36 mouse cellular contexts compared by ENCODE assay signal in genomic region chr2:163809704-163810103, GRCm38 (mm10). TPM values are rescaled to one million over a fixed set of nuclear protein-coding genes. Genes with fewer than 3 reads are reported as not detected.
DNase-seq lines count a peak whose midpoint lies in the region; ATAC-seq and TF ChIP-seq lines count a peak whose summit lies in the region.
"Had no signal": no experiment of that assay in that cellular context is flagged by ENCODE, and none has a peak within 500 bp of the region (broad histone marks: within the 10 kb centered on the region; RNA-seq: fewer than 3 reads in every experiment).

No protein-coding gene starts in this region.

- CTCF ChIA-PET in Patski (lab: Charles Lee): no interaction called here

- TF ChIP-seq POLR2A in heart, adult 2 months (IDR thresholded peaks at IDR 0.05; ENCODE audit: insufficient read depth, low read depth, low read length): no peak

- H3K9ac ChIP-seq in heart, adult 2 months (ENCODE audit: low read depth, low read length): no peak overlapping the region
- H3K9ac ChIP-seq in lung, embryonic 14.5 days: no peak overlapping the region
- H3K9ac ChIP-seq: embryonic facial prominence, embryonic 12.5 days; heart, embryonic 13.5 days; hindbrain, embryonic 15.5 days; kidney, embryonic 15.5 days; liver, embryonic 12.5 days; liver, postnatal 0 days; midbrain, embryonic 12.5 days; neural tube, embryonic 13.5 days; stomach, embryonic 15.5 days had no signal

- H3K27me3 ChIP-seq in heart, adult 2 months (ENCODE audit: control insufficient read depth, insufficient read depth, low read length): no peaks in the 10 kb centered on the region
- no peaks in the 10 kb centered on the region for H3K27me3 ChIP-seq in Patski
- H3K27me3 ChIP-seq in lung, embryonic 14.5 days (ENCODE audit: insufficient read depth, low read length): no peaks in the 10 kb centered on the region
- H3K27me3 ChIP-seq: embryonic facial prominence, embryonic 12.5 days; heart, embryonic 13.5 days; hindbrain, embryonic 15.5 days; kidney, embryonic 15.5 days; liver, embryonic 12.5 days; midbrain, embryonic 12.5 days; neural tube, embryonic 13.5 days; stomach, embryonic 15.5 days had no signal

- H3K36me3 ChIP-seq in heart, adult 2 months (ENCODE audit: control insufficient read depth, insufficient read depth, low read length): no peaks in the 10 kb centered on the region
- H3K36me3 ChIP-seq in lung, embryonic 14.5 days (ENCODE audit: insufficient read depth): no peaks in the 10 kb centered on the region
- H3K36me3 ChIP-seq: embryonic facial prominence, embryonic 12.5 days; heart, embryonic 13.5 days; hindbrain, embryonic 10.5 days; hindbrain, embryonic 15.5 days; kidney, embryonic 15.5 days; liver, embryonic 12.5 days; midbrain, embryonic 12.5 days; neural tube, embryonic 13.5 days; stomach, embryonic 15.5 days had no signal

- no peak for TF ChIP-seq CTCF in heart, adult 2 months (IDR thresholded peaks at IDR 0.05)
- no peak for TF ChIP-seq CTCF in Patski (IDR thresholded peaks at IDR 0.05)
- no peak for TF ChIP-seq CTCF in lung, embryonic 14.5 days (IDR thresholded peaks at IDR 0.05; ENCODE audit: low read depth)

- H3K4me2 ChIP-seq in lung, embryonic 14.5 days: no peak overlapping the region
- H3K4me2 ChIP-seq: embryonic facial prominence, embryonic 12.5 days; heart, embryonic 13.5 days; hindbrain, embryonic 15.5 days; kidney, embryonic 15.5 days; liver, embryonic 12.5 days; midbrain, embryonic 12.5 days; neural tube, embryonic 13.5 days; stomach, embryonic 15.5 days had no signal

- POLR2A ChIA-PET in Patski (lab: Charles Lee): no interaction called here

- DNase-seq in heart, adult 9 months (ENCODE audit: low spot score in 2 of 2): peak; percentile 21 to 58
- no peak for DNase-seq in heart, adult 2 months
- no peak for DNase-seq in Patski (ENCODE audit: low read depth, low spot score)
- peak; percentile 47 for DNase-seq in lung, embryonic 14.5 days
- peak; percentile 70 for DNase-seq in lung, postnatal 25 days (ENCODE audit: low spot score)
- DNase-seq in spleen, postnatal 10 days (ENCODE audit: low spot score in 2 of 2): no peak
- DNase-seq in cerebellum, adult 9-11 months: no peak
- DNase-seq: adrenal gland, adult 8-10 months; cerebellum, adult 8-10 months; embryo, embryonic 11 days; gastrocnemius, postnatal 14 days; heart, postnatal 10 days; kidney, adult 11 months; kidney, postnatal 25 days; left cerebral cortex, postnatal 4 days; liver, postnatal 0 days; thymus, postnatal 36 days had no signal

- no peak overlapping the region for H3K4me3 ChIP-seq in heart, adult 2 months
- H3K4me3 ChIP-seq in lung, embryonic 14.5 days (ENCODE audit: low read depth, low read length): no peak overlapping the region
- H3K4me3 ChIP-seq: embryonic facial prominence, embryonic 12.5 days; heart, embryonic 13.5 days; hindbrain, embryonic 10.5 days; hindbrain, embryonic 15.5 days; kidney, embryonic 15.5 days; liver, embryonic 12.5 days; midbrain, embryonic 12.5 days; neural tube, embryonic 13.5 days; stomach, embryonic 15.5 days had no signal

- intact Hi-C loops in heart, adult 2 months (cut with DNase I): no loop called here

- H3K79me2 ChIP-seq in heart, adult 2 months (replicated peaks; ENCODE audit: control insufficient read depth, insufficient read depth, low read length): no peaks in the 10 kb centered on the region

- H3K27ac ChIP-seq in heart, adult 2 months: no peak overlapping the region
- H3K27ac ChIP-seq in lung, embryonic 14.5 days (ENCODE audit: low read depth): no peak overlapping the region
- H3K27ac ChIP-seq: embryonic facial prominence, embryonic 12.5 days; heart, embryonic 13.5 days; hindbrain, embryonic 10.5 days; hindbrain, embryonic 15.5 days; kidney, embryonic 15.5 days; liver, embryonic 12.5 days; midbrain, embryonic 12.5 days; neural tube, embryonic 13.5 days; stomach, embryonic 15.5 days had no signal

- WGBS in heart, adult 2 months: 40% methylated on average over 7 of the region's 7 CpGs
- WGBS in lung, embryonic 14.5 days: 24% methylated on average over 7 of the region's 7 CpGs

- no peaks in the 10 kb centered on the region for H3K4me1 ChIP-seq in heart, adult 2 months (ENCODE audit: control insufficient read depth, insufficient read depth, low read length)
- no peaks in the 10 kb centered on the region for H3K4me1 ChIP-seq in lung, embryonic 14.5 days (ENCODE audit: insufficient read depth)
- H3K4me1 ChIP-seq: embryonic facial prominence, embryonic 12.5 days; hindbrain, embryonic 15.5 days; kidney, embryonic 15.5 days; midbrain, embryonic 12.5 days; stomach, embryonic 15.5 days had no signal

- TF ChIP-seq EP300 in heart, adult 2 months (IDR thresholded peaks at IDR 0.05; ENCODE audit: insufficient read depth, low read depth, low read length): no peak

- in situ Hi-C loops in Patski (cut with MboI; ENCODE audit: low pct_unique_long_range_greater_than_20kb): no loop called here

- ATAC-seq in Patski: peak; percentile 10
- ATAC-seq in lung, embryonic 14.5 days (ENCODE audit: insufficient read depth): no peak
- ATAC-seq: activated CD4-positive, CD25-positive, alpha-beta regulatory T cell, adult 4 months; CD4-positive, CD25-positive, alpha-beta regulatory T cell, adult 4 months; inflammation-experienced regulatory T-cells, adult 6 months; liver, embryonic 12.5 days; liver, postnatal 0 days had no signal

- no peaks in the 10 kb centered on the region for H3K9me3 ChIP-seq in lung, embryonic 14.5 days (ENCODE audit: low read depth, low read length)
- H3K9me3 ChIP-seq: embryonic facial prominence, embryonic 12.5 days; heart, embryonic 13.5 days; hindbrain, embryonic 10.5 days; hindbrain, embryonic 15.5 days; kidney, embryonic 15.5 days; liver, embryonic 12.5 days; midbrain, embryonic 12.5 days; neural tube, embryonic 13.5 days; stomach, embryonic 15.5 days had no signal

RNA-seq across cellular contexts. Expression of gene Ccn5, which starts 11.0 kb away (rescaled TPM):
- 1 to 10 TPM; 1.3 to 2.6 TPM for total RNA-seq in heart, adult 2 months (2021)
- polyA plus RNA-seq in heart, adult 2 months (2012; rRNA removed): 11.6 and 18.4 TPM in 2 replicates
- polyA plus RNA-seq in Patski (2021): 143 TPM
- 0.39 and 0.68 TPM in 2 replicates for polyA plus RNA-seq in lung, embryonic 14.5 days (2014; fragmentation: Nextera tagmentation; extraction: Ambion mirVana)
- total RNA-seq: adrenal gland, postnatal 4 days; layer of hippocampus, adult 18-20 months; layer of hippocampus, postnatal 14 days had no signal
- polyA plus RNA-seq: activated CD4-positive, CD25-positive, alpha-beta regulatory T cell, adult 4 months; CD4-positive, CD25-positive, alpha-beta regulatory T cell, adult 4 months; inflammation-experienced regulatory T-cells, adult 6 months; stomach, embryonic 15.5 days had no signal

RNA-seq across cellular contexts. Expression of gene Kcnk15, which starts 43.7 kb away (rescaled TPM):
- total RNA-seq in heart, adult 2 months (2021): not detected
- polyA plus RNA-seq in heart, adult 2 months (2012; rRNA removed): not detected in 2 replicates
- polyA plus RNA-seq in Patski (2021): not detected
- not detected in 2 replicates for polyA plus RNA-seq in lung, embryonic 14.5 days (2014; fragmentation: Nextera tagmentation; extraction: Ambion mirVana)
- total RNA-seq: adrenal gland, adult 8-10 months; adrenal gland, postnatal 4 days; gastrocnemius, postnatal 14 days; heart, adult 18-20 months; heart, postnatal 10 days; left cerebral cortex, postnatal 4 days; megakaryocyte, adult 5-6 weeks had no signal
- polyA plus RNA-seq: activated CD4-positive, CD25-positive, alpha-beta regulatory T cell, adult 4 months; CD4-positive, CD25-positive, alpha-beta regulatory T cell, adult 4 months; embryonic facial prominence, embryonic 12.5 days; forebrain, embryonic 11.5 days; heart, embryonic 13.5 days; hindbrain, embryonic 10.5 days; inflammation-experienced regulatory T-cells, adult 6 months; kidney, embryonic 15.5 days; limb, embryonic 14.5 days; liver, embryonic 12.5 days; liver, postnatal 0 days; midbrain, embryonic 12.5 days; neural tube, embryonic 13.5 days; stomach, embryonic 15.5 days had no signal

RNA-seq across cellular contexts. Expression of gene Ada, which starts 59.7 kb away (rescaled TPM):
- total RNA-seq in heart, adult 2 months (2021): 1 to 10 TPM in 1 of 2 experiments, under 1 TPM in 1; 0.65 to 1.0 TPM
- 0.61 and 1.2 TPM in 2 replicates for polyA plus RNA-seq in heart, adult 2 months (2012; rRNA removed)
- 4.0 TPM for polyA plus RNA-seq in Patski (2021)
- polyA plus RNA-seq in lung, embryonic 14.5 days (2014; fragmentation: Nextera tagmentation; extraction: Ambion mirVana): 9.5 and 9.9 TPM in 2 replicates

Comparison
In these comparisons a context has a peak if more than half of its experiments do, and no peak if none do; other contexts are left out.
1. DNase-seq: peak in heart, adult 9 months (2 of 2), lung, embryonic 14.5 days (single experiment) and lung, postnatal 25 days (single experiment); none in heart, adult 2 months (0 of 2), Patski (single experiment), spleen, postnatal 10 days (0 of 2) and cerebellum, adult 9-11 months (single experiment).